Mouse (Mus musculus): ENCODE measurements around the gene Vamp2.

DNA sequence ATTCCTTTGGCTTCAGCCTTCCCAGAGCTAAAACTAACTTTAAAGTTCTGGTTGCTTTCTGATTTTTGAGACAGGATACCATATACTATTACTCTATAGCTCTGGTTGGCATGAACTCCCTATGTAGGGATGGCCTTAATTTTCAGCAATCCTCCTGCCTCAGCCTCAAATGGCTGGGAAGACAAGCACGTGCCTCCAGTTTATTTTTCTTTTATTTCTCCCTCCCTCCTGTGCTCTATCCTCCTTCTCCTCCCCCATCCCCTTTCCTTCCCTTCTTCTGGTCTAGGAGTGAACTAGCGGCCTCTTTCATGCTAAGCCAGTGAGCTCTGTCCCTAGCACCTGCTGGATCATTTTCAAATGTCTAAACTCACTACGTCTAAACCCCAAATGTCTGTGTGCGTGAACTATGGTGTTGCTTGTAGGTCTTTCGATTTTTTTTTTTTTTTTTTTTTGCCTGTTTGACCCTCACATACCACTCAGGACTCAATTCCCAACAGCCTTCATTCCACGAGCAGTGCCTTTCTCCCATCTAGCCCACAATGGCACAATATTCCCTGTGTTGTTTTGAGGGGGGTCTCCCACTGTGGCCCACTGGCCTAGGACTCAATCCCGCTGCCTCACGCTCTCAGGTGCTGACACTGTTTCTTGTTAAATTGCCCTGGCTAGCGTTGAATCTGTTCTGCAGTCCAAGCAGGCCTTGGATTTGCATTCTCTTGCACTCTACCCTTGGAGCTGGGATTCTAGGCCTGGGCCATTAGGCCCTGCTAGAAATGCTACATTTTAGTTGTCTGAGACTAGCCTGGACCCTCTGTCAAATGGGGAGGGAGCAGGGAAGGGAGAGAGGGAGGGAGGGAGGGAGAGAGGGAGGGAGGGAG lies 23.8 kb upstream of the Vamp2 start:
- TF ChIP-seq POLR2A (IDR thresholded peaks at IDR 0.05; ENCODE audit: extremely low read depth, insufficient read depth, low read length) (no peak), CTCF (IDR thresholded peaks at IDR 0.05; ENCODE audit: low read depth, low read length) (no peak)

Measured in liver, adult 2 months (tissue).